Comparison of ENCODE assay signal across 8 mouse cellular contexts in genomic region chr10:102158809-102159208, GRCm38 (mm10).
DNase-seq lines count a peak whose midpoint lies in the region; ATAC-seq and TF ChIP-seq lines count a peak whose summit lies in the region.

No protein-coding gene starts in this region.

- no peak for TF ChIP-seq POLR2A in liver, adult 2 months (IDR thresholded peaks at IDR 0.05; ENCODE audit: extremely low read depth, insufficient read depth, low read length)

- peaks cover 4% of the 10 kb centered on the region; the same call in 1 of the 2 replicates for H3K4me1 ChIP-seq in liver, adult 2 months (ENCODE audit: control insufficient read depth, insufficient read depth, low read length)
- 0 out of 2 replicates have a peak, but pooled peaks cover 4% of the 10 kb centered on the region for H3K4me1 ChIP-seq in forebrain, embryonic 12.5 days
- H3K4me1 ChIP-seq in midbrain, embryonic 14.5 days (ENCODE audit: control insufficient read depth, insufficient read depth, low read length), result 0 out of 2 replicates have a peak, but pooled peaks cover 2% of the 10 kb centered on the region

- H3K27ac ChIP-seq in liver, adult 2 months (replicated peaks; ENCODE audit: insufficient read depth, low read depth, low read length), result no peak overlapping the region
- no peak overlapping the region for H3K27ac ChIP-seq in forebrain, embryonic 12.5 days
- peak overlapping the region; percentile 63 for H3K27ac ChIP-seq in layer of hippocampus, adult 2 months
- H3K27ac ChIP-seq in midbrain, embryonic 14.5 days (replicated peaks; ENCODE audit: low read depth, low read length), result peak overlapping the region; percentile 66

- H3K79me2 ChIP-seq in liver, adult 2 months (ENCODE audit: control insufficient read depth, insufficient read depth, low read length), result no peaks in the 10 kb centered on the region

- H3K36me3 ChIP-seq in liver, adult 2 months (ENCODE audit: control insufficient read depth, insufficient read depth, low read length), result no peaks in the 10 kb centered on the region
- H3K36me3 ChIP-seq in forebrain, embryonic 12.5 days (replicated peaks), result no peaks in the 10 kb centered on the region
- no peaks in the 10 kb centered on the region for H3K36me3 ChIP-seq in midbrain, embryonic 14.5 days (ENCODE audit: control insufficient read depth, insufficient read depth, low read length)

- no peak for TF ChIP-seq CTCF in liver, adult 2 months (IDR thresholded peaks at IDR 0.05; ENCODE audit: low read depth, low read length)
- no peak for TF ChIP-seq CTCF in layer of hippocampus, adult 2 months (conservative IDR thresholded peaks at IDR 0.05)

- WGBS in liver, adult 2 months, result 10% methylated on average over 12 of the region's 12 CpGs
- 15% methylated on average over 12 of the region's 12 CpGs for WGBS in forebrain, embryonic 12.5 days
- 18% methylated on average over 12 of the region's 12 CpGs for WGBS in midbrain, embryonic 14.5 days

- H3K9me3 ChIP-seq in forebrain, embryonic 12.5 days, result no peaks in the 10 kb centered on the region
- no peaks in the 10 kb centered on the region for H3K9me3 ChIP-seq in midbrain, embryonic 14.5 days (ENCODE audit: control insufficient read depth, low read length)

- no peak overlapping the region for H3K4me3 ChIP-seq in liver, adult 2 months (ENCODE audit: insufficient read depth, low read depth, low read length)
- H3K4me3 ChIP-seq in forebrain, embryonic 12.5 days (replicated peaks), result peak overlapping the region; percentile 28
- peak overlapping the region; percentile 48 for H3K4me3 ChIP-seq in layer of hippocampus, adult 2 months
- H3K4me3 ChIP-seq in midbrain, embryonic 14.5 days (replicated peaks; ENCODE audit: low read depth, low read length), result peak overlapping the region; percentile 31

- peak; percentile 3 for DNase-seq in liver, adult 2 months (ENCODE audit: extremely low read depth, low read depth, low spot score)
- no peak for DNase-seq in liver
- DNase-seq in layer of hippocampus, adult 2 months (ENCODE audit: low spot score in 2 of 2), result peak; percentile 9 to 12
- peak; percentile 72 for DNase-seq in midbrain, embryonic 14.5 days
- DNase-seq in lung, adult 18-20 months, result no peak
- no peak for DNase-seq in gastrocnemius, postnatal 25 days

- H3K4me2 ChIP-seq in forebrain, embryonic 12.5 days, result peak overlapping the region; percentile 41
- H3K4me2 ChIP-seq in midbrain, embryonic 14.5 days (ENCODE audit: low read length), result peak overlapping the region; percentile 47

- peak; percentile 70; the same call in 1 of the 2 replicates for ATAC-seq in forebrain, embryonic 12.5 days (ENCODE audit: low FRiP score)
- peak; percentile 70; the same call in 1 of the 2 replicates for ATAC-seq in midbrain, embryonic 14.5 days (ENCODE audit: low FRiP score, low TSS enrichment)
- no peak for ATAC-seq in CD4-positive, CD25-positive, alpha-beta regulatory T cell, adult 4 months

- no peaks in the 10 kb centered on the region for H3K27me3 ChIP-seq in liver, adult 2 months (ENCODE audit: control insufficient read depth, insufficient read depth, low read length)
- H3K27me3 ChIP-seq in forebrain, embryonic 12.5 days, result no peaks in the 10 kb centered on the region
- H3K27me3 ChIP-seq in midbrain, embryonic 14.5 days (ENCODE audit: control insufficient read depth, insufficient read depth, low read length), result no peaks in the 10 kb centered on the region

- H3K9ac ChIP-seq in liver, adult 2 months (ENCODE audit: low read depth, low read length), result no peak overlapping the region
- H3K9ac ChIP-seq in forebrain, embryonic 12.5 days, result no peak overlapping the region
- peak overlapping the region; percentile 50 for H3K9ac ChIP-seq in midbrain, embryonic 14.5 days (replicated peaks; ENCODE audit: low read length)

Comparison
In these comparisons a context has a peak if more than half of its experiments do, and no peak if none do; other contexts are left out.
1. DNase-seq: peak in liver, adult 2 months (single experiment), layer of hippocampus, adult 2 months (2 of 2) and midbrain, embryonic 14.5 days (single experiment); none in liver (single experiment), lung, adult 18-20 months (0 of 2) and gastrocnemius, postnatal 25 days (single experiment).
2. H3K27ac ChIP-seq: peak in layer of hippocampus, adult 2 months (single experiment) and midbrain, embryonic 14.5 days (single experiment); none in liver, adult 2 months (single experiment) and forebrain, embryonic 12.5 days (single experiment).